Mouse (Mus musculus): Measurements from ENCODE around the gene Rgl3. TPM values are rescaled to one million over a fixed set of nuclear protein-coding genes. Genes with fewer than 3 reads are reported as not detected.

Gene Rgl3
- total RNA-seq, 2 experiments from 2014 or later = 2.8 to 3.4 TPM

GRCm38 (mm10) chr9:21926784-21927183 is 62.5 kb downstream of the Rgl3 start:
- intact Hi-C loops (cut with DNase I) = loop anchor here (2.0 kb wide), 1 partner anchor 34 kb away; no protein-coding TSS in a partner anchor
- DNase-seq = no peak

- intact Hi-C loops (cut with DNase I) = loop anchor here (2.0 kb wide), 1 partner anchor 35 kb away; no protein-coding TSS in a partner anchor
- no peak for DNase-seq
Observed at GRCm38 (mm10) chr9:21926155-21926554, 63.1 kb downstream of the Rgl3 start.

DNA sequence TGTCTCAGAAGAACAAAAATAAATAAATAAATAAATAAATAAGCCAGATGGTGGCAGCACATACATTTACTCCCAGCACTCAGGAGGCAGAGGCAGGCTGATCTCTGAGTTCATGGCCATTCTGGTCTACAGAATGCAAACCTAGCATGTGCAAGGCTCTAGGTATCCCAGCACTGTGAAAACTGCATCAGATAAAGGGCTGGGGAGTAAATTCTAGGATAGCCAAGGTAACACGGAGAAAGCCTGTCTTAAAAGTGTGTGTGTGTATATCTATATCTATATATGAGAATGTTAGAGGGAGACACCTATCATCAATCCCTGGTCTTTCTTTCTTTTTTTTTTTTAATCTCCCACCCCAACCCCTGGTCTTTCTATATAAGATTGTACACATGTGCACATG is 63.7 kb downstream of the Rgl3 start:
- intact Hi-C loops (cut with DNase I) = no loop called here

DNA sequence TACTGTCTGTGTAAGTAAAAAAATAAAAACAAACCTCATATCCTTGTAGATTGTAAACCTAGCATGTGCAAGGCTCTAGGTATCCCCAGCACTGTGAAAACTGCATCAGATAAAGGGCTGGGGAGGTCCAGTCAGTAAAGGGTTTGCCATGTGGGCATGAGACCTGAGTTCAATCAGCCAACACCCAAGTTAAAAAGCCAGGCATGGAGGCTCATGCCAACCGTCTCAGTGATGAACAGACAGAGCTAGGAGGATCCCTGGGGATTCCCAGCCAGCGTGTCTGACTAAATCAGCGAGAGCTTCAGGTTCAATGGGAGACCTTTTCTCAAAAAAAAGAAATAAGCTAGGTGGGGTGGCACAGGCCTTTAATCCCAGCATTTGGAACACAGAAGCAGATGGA is 64.2 kb downstream of the Rgl3 start:
- intact Hi-C loops (cut with DNase I) = no loop called here
- no peak for DNase-seq

More for the DNA sequence above, 63.7 kb downstream of the Rgl3 start:
- DNase-seq = no peak

DNA sequence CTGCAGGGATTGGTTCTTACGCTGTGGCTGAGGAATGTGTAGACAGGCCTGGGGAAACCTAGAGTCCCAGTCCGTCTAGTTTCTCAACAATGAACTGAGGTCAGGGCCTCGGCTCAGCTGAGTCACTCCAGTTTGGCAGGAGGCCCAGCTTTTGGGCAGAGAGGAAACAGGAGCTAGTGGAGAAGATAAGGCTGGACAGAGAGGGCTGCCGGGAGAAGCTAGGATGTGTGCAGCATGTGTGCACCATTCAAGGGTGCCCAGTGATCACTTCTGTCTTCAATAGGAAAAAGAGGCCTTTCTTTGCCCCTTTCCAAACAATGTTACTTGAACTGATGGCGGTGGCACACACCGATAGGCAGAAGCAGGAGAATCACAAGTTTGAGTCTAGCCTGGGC is 65.2 kb downstream of the Rgl3 start:
- intact Hi-C loops (cut with DNase I) = no loop called here
- peak; percentile 90 to 91 for DNase-seq

- no peak for DNase-seq
- intact Hi-C loops (cut with DNase I) = no loop called here
Observed at GRCm38 (mm10) chr9:21923490-21924098, 65.7 kb downstream of the Rgl3 start.

DNA sequence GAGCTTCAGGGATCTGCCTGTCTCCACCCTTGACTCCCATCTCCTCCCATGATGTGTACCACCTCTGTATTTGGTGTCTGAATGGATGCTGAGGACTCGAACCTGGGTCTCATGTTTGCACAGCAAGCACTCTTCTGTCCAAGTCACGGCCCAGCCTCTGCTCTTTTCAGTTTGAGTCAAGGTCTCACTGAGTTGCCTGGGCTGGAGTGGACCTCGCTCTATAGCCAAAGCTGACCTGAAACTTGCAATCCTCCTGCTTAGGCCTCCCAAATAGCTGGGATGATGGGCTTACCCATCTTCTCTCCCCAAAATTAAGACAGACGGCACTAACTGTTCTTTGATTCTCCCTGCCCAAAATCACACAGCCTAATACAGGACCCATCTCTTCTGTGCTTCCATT is 66.2 kb downstream of the Rgl3 start:
- intact Hi-C loops (cut with DNase I) = no loop called here
- no peak for DNase-seq

Other genes starting within 250 kb of the Rgl3 start
- 1 to 10 TPM; 4.4 to 4.6 TPM for gene Spc24, start 229.1 kb downstream of the Rgl3 start, total RNA-seq (2021)
- 10 to 100 TPM; 50.5 to 54.2 TPM for gene Kank2, start 190.7 kb downstream of the Rgl3 start, total RNA-seq (2021)
- not detected for gene Angptl8, start 153.9 kb downstream of the Rgl3 start, total RNA-seq (2021)
- gene Dock6, start 136.8 kb downstream of the Rgl3 start, total RNA-seq (2021) = 10 to 100 TPM; 31.0 to 39.1 TPM
- 10 to 100 TPM; 12.4 to 13.4 TPM for gene Rab3d, start 71.3 kb downstream of the Rgl3 start, total RNA-seq (2021)
- gene Ccdc159, start 62.0 kb downstream of the Rgl3 start, total RNA-seq (2021) = 1 to 10 TPM; 2.1 to 2.5 TPM
- gene Tmem205, start 61.9 kb downstream of the Rgl3 start, total RNA-seq (2021) = 10 to 100 TPM; 57.0 to 58.5 TPM
- gene Plppr2, start 52.4 kb downstream of the Rgl3 start, total RNA-seq (2021) = 1 to 10 TPM; 1.7 to 2.7 TPM
- gene Swsap1, start 33.7 kb downstream of the Rgl3 start, total RNA-seq (2021) = 1 to 10 TPM; 5.8 to 8.0 TPM
- 1 to 10 TPM; 1.4 to 2.2 TPM for gene Epor, start 25.9 kb downstream of the Rgl3 start, total RNA-seq (2021)
- not detected for gene Ccdc151, start 13.2 kb upstream of the Rgl3 start, total RNA-seq (2021)
- 10 to 100 TPM; 66.4 to 67.5 TPM for gene Prkcsh, start 13.4 kb upstream of the Rgl3 start, total RNA-seq (2021)
- gene Elavl3, start 62.6 kb upstream of the Rgl3 start, total RNA-seq (2021) = under 1 TPM; 0.05 to 0.11 TPM
- not detected for gene Gm49318, start 81.8 kb upstream of the Rgl3 start, total RNA-seq (2021)
- 1 to 10 TPM; 4.4 to 5.2 TPM for gene Zfp653, start 81.9 kb upstream of the Rgl3 start, total RNA-seq (2021)
- 100 to 1,000 TPM; 103 to 106 TPM for gene Ecsit, start 96.0 kb upstream of the Rgl3 start, total RNA-seq (2021)
- 1 to 10 TPM; 7.3 to 8.8 TPM for gene Cnn1, start 109.8 kb upstream of the Rgl3 start, total RNA-seq (2021)
- gene Elof1, start 127.7 kb upstream of the Rgl3 start, total RNA-seq (2021) = 10 to 100 TPM; 37.1 to 37.8 TPM
- 1 to 10 TPM; 1.6 to 2.3 TPM for gene Acp5, start 146.3 kb upstream of the Rgl3 start, total RNA-seq (2021)
- gene Pigyl, start 167.4 kb upstream of the Rgl3 start, total RNA-seq (2021) = 10 to 100 TPM; 48.3 to 52.6 TPM
- gene Zfp872, start 198.6 kb upstream of the Rgl3 start, total RNA-seq (2021) = under 1 TPM in 1 of 2 experiments, not detected in 1; 0.22 TPM
- 10 to 100 TPM; 33.4 to 33.7 TPM for gene Zfp809, start 236.3 kb upstream of the Rgl3 start, total RNA-seq (2021)